Mouse (Mus musculus) CH12.LX (cell line): ENCODE data around the gene Ogfod2.

Experiments used
- CTCF ChIP-seq, 2 experiments: IDR thresholded peaks in 1 of 2; conservative IDR thresholded peaks in 1 of 2; 2 replicates each; pipeline ENCODE4 v1.5.1; 2011 to 2012; ENCODE audit warnings: low read depth in 2 of 2, low read length in 2 of 2, improper control_type of control experiment in 1 of 2, inconsistent platforms in 1 of 2, mild to moderate bottlenecking in 1 of 2, moderate library complexity in 1 of 2
- MAX ChIP-seq: IDR thresholded peaks from 2 replicates; pipeline ENCODE4 v1.6.1; 2011; ENCODE audit warnings: low read length, improper control_type of control experiment
- NRF1 ChIP-seq: IDR thresholded peaks from 2 replicates; pipeline ENCODE4 v1.6.1; 2014; ENCODE audit warnings: low read depth, mild to moderate bottlenecking, inconsistent platforms, low read length, improper control_type of control experiment, moderate library complexity
- POLR2A ChIP-seq: IDR thresholded peaks from 2 replicates; pipeline ENCODE4 v1.6.1; 2011; ENCODE audit warnings: low read depth, mild to moderate bottlenecking, improper control_type of control experiment, low read length
- POLR2AphosphoS2 ChIP-seq: IDR thresholded peaks from 2 replicates; pipeline ENCODE4 v1.6.1; 2011; ENCODE audit warnings: low read depth, low read length, improper control_type of control experiment
- SIN3A ChIP-seq: IDR thresholded peaks from 2 replicates; pipeline ENCODE4 v1.6.1; 2012; ENCODE audit warnings: low read length, improper control_type of control experiment, inconsistent platforms
- UBTF ChIP-seq: IDR thresholded peaks from 2 replicates; pipeline ENCODE4 v1.6.1; 2012; ENCODE audit warnings: low read depth, mild to moderate bottlenecking, inconsistent platforms, low read length, improper control_type of control experiment, moderate library complexity
- USF1 ChIP-seq: IDR thresholded peaks from 2 replicates; pipeline ENCODE4 v1.6.1; 2014; ENCODE audit warnings: low read depth, mild to moderate bottlenecking, inconsistent platforms, low read length, improper control_type of control experiment
- USF2 ChIP-seq: conservative IDR thresholded peaks from 2 replicates; pipeline ENCODE4 v1.6.1; 2011; ENCODE audit warnings: low read depth, low read length, improper control_type of control experiment
- ZC3H11A ChIP-seq: IDR thresholded peaks from 2 replicates; pipeline ENCODE4 v1.6.1; 2012; ENCODE audit warnings: low read depth, mild to moderate bottlenecking, inconsistent platforms, low read length, improper control_type of control experiment

GRCm38 (mm10) chr5:124084588-124085173 is 27.4 kb upstream of the Ogfod2 start:
- TF ChIP-seq USF2: no peak
- peak; percentile 66 to 100 for TF ChIP-seq CTCF (conservative IDR thresholded peaks at IDR 0.05 in 1 of 2, IDR thresholded peaks at IDR 0.05 in 1 of 2; ENCODE audit: low read depth in 2 of 2, low read length in 2 of 2)
- TF ChIP-seq POLR2A: no peak
- TF ChIP-seq ZC3H11A: peak; percentile 99
- no peak for TF ChIP-seq UBTF
- TF ChIP-seq POLR2AphosphoS2: no peak
- TF ChIP-seq SIN3A: no peak
- 0 out of 2 replicates have a peak, but pooled peaks have one; percentile 40 for TF ChIP-seq MAX
- TF ChIP-seq NRF1: no peak
- no peak for TF ChIP-seq USF1
